ENCODE assay signal across 8 mouse cellular contexts in the genomic region with DNA sequence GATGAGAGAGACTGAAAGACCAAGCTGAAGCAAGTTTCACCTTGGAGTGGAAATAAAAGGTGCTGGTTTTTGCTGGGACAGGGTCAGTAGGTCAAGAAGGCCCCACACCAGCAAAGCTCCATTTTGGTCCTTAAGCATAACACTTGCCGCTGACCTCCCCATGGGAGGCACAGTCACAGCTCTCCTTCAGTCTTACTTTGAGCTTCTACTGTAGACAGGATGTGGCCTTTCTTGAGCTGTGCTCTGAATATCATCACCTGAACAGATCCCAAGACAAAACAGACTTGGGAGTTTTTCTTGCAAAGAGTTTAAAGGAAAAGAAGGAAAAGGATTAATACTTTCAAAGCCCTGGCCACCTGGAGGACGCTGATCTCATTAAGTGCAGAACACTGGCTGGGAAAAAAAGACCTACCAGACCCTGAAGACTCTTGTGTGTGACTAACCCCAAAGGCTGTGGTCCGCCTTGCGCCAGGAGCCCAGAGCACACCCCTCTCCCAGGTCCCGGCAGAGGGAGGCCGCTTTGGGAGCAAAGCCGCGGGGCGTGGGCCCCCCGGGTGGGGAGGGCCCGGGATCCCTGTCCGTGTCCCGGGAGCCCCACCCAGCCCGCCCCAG. TPM values are rescaled to one million over a fixed set of nuclear protein-coding genes. Genes with fewer than 3 reads are reported as not detected.
DNase-seq lines count a peak whose midpoint lies in the region; ATAC-seq lines count a peak whose summit lies in the region.

No protein-coding gene starts in this region.

- H3K9me3 ChIP-seq in lung, embryonic 15.5 days, result no peaks in the 10 kb centered on the region
- H3K9me3 ChIP-seq in embryonic facial prominence, embryonic 10.5 days, result no peaks in the 10 kb centered on the region
- no peaks in the 10 kb centered on the region for H3K9me3 ChIP-seq in neural tube, embryonic 14.5 days (ENCODE audit: control insufficient read depth, low read length)

- peak; percentile 3; the same call in 1 of the 2 replicates for ATAC-seq in lung, embryonic 15.5 days (ENCODE audit: borderline replicate concordance, extremely low read depth, low FRiP score, low TSS enrichment)
- ATAC-seq in neural tube, embryonic 14.5 days (ENCODE audit: low read depth), result no peak

- no peaks in the 10 kb centered on the region for H3K27me3 ChIP-seq in lung, embryonic 15.5 days
- peaks cover 36% of the 10 kb centered on the region for H3K27me3 ChIP-seq in embryonic facial prominence, embryonic 10.5 days (replicated peaks; ENCODE audit: low read depth, poor library complexity, severe bottlenecking)
- H3K27me3 ChIP-seq in neural tube, embryonic 14.5 days (ENCODE audit: control insufficient read depth, insufficient read depth, low read length), result no peaks in the 10 kb centered on the region

- peak overlapping the region; percentile 68 for H3K9ac ChIP-seq in lung, embryonic 15.5 days
- peak overlapping the region; percentile 65 for H3K9ac ChIP-seq in neural tube, embryonic 14.5 days (replicated peaks; ENCODE audit: low read depth, low read length)

- H3K27ac ChIP-seq in lung, embryonic 15.5 days, result peak overlapping the region; percentile 75
- H3K27ac ChIP-seq in embryonic facial prominence, embryonic 10.5 days (replicated peaks), result peak overlapping the region; percentile 92
- H3K27ac ChIP-seq in neural tube, embryonic 14.5 days (ENCODE audit: low read depth, low read length), result no peak overlapping the region

- peak overlapping the region; percentile 79 for H3K4me2 ChIP-seq in lung, embryonic 15.5 days
- H3K4me2 ChIP-seq in neural tube, embryonic 14.5 days (ENCODE audit: low read depth, low read length), result peak overlapping the region; percentile 88

- WGBS in lung, embryonic 15.5 days, result 5% methylated on average over 11 of the region's 14 CpGs
- 3% methylated on average over 14 of the region's 14 CpGs for WGBS in embryonic facial prominence, embryonic 10.5 days
- WGBS in neural tube, embryonic 14.5 days, result 6% methylated on average over 14 of the region's 14 CpGs

- H3K4me1 ChIP-seq in lung, embryonic 15.5 days, result peaks cover 24% of the 10 kb centered on the region
- peaks cover 48% of the 10 kb centered on the region for H3K4me1 ChIP-seq in embryonic facial prominence, embryonic 10.5 days
- H3K4me1 ChIP-seq in neural tube, embryonic 14.5 days (ENCODE audit: control insufficient read depth, insufficient read depth, low read length), result 0 out of 2 replicates have a peak, but pooled peaks cover 4% of the 10 kb centered on the region

- no peak for DNase-seq in lung, postnatal 25 days (ENCODE audit: low spot score)
- DNase-seq in embryonic facial prominence, embryonic 10.5 days (ENCODE audit: low spot score), result no peak
- DNase-seq in induced T-regulatory cell, adult 2 months (ENCODE audit: low read depth), result peak; percentile 52
- no peak for DNase-seq in layer of hippocampus, adult 8-10 months (ENCODE audit: low spot score in 2 of 2)
- no peak for DNase-seq in ovary, adult 18-20 months (ENCODE audit: low spot score)
- DNase-seq in gastrocnemius, postnatal 25 days, result no peak

- peak overlapping the region; percentile 80 for H3K4me3 ChIP-seq in lung, embryonic 15.5 days
- peak overlapping the region; percentile 84 for H3K4me3 ChIP-seq in embryonic facial prominence, embryonic 10.5 days
- peak overlapping the region; percentile 58 for H3K4me3 ChIP-seq in neural tube, embryonic 14.5 days (ENCODE audit: low read depth, low read length)

- peaks cover 8% of the 10 kb centered on the region; the same call in 1 of the 2 replicates for H3K36me3 ChIP-seq in lung, embryonic 15.5 days
- H3K36me3 ChIP-seq in embryonic facial prominence, embryonic 10.5 days (replicated peaks), result peaks cover 31% of the 10 kb centered on the region
- no peaks in the 10 kb centered on the region for H3K36me3 ChIP-seq in neural tube, embryonic 14.5 days (ENCODE audit: control insufficient read depth, insufficient read depth, low read length)

RNA-seq across cellular contexts. Expression of gene Rflnb, which starts 0.9 kb away (rescaled TPM):
- 49.1 and 49.6 TPM in 2 replicates for polyA plus RNA-seq in lung, embryonic 15.5 days (2015; fragmentation: Nextera tagmentation; extraction: Ambion mirVana)
- polyA plus RNA-seq in embryonic facial prominence, embryonic 10.5 days (2016; fragmentation: Nextera tagmentation; extraction: Ambion mirVana), result 24.6 and 29.7 TPM in 2 replicates
- polyA plus RNA-seq in neural tube, embryonic 14.5 days (2014; fragmentation: Nextera tagmentation; extraction: Ambion mirVana), result 8.1 and 13.7 TPM in 2 replicates
- 1 to 10 TPM; 7.1 to 9.2 (median 7.9) TPM for total RNA-seq in layer of hippocampus, adult 8-10 months (2022)
- 10 to 100 TPM; 22.5 to 34.6 TPM for total RNA-seq in gastrocnemius, postnatal 25 days (2021)

RNA-seq across cellular contexts. Expression of gene 1700016K19Rik, which starts 26.9 kb away (rescaled TPM):
- polyA plus RNA-seq in lung, embryonic 15.5 days (2015; fragmentation: Nextera tagmentation; extraction: Ambion mirVana), result 5.7 and 5.9 TPM in 2 replicates
- polyA plus RNA-seq in embryonic facial prominence, embryonic 10.5 days (2016; fragmentation: Nextera tagmentation; extraction: Ambion mirVana), result 0.65 and 0.99 TPM in 2 replicates
- polyA plus RNA-seq in neural tube, embryonic 14.5 days (2014; fragmentation: Nextera tagmentation; extraction: Ambion mirVana), result 1.2 and 1.7 TPM in 2 replicates
- 1 to 10 TPM; 1.8 to 4.4 (median 2.4) TPM for total RNA-seq in layer of hippocampus, adult 8-10 months (2022)
- total RNA-seq in gastrocnemius, postnatal 25 days (2021), result not detected
